Mouse (Mus musculus) kidney, embryonic 14.5 days (tissue): ENCODE data around the gene Uqcc2. TPM values are rescaled to one million over a fixed set of nuclear protein-coding genes. Genes with fewer than 3 reads are reported as not detected.

Experiments
- ATAC-seq: fragments of 200-750 bp; cut with Nextera tagmentation; 2 replicates; pipeline ENCODE4 v1.8.0; 2017; ENCODE audit warnings: moderate number of reproducible peaks, mild to moderate bottlenecking, moderate TSS enrichment, moderate library complexity; ENCODE audit not compliant: low FRiP score, low TSS enrichment
- H3K27ac ChIP-seq: fragments of 300-500 bp; sonication (generic); 2 replicates; pipeline ENCODE4 v1.5.1; 2014; ENCODE audit warnings: low read depth, mild to moderate bottlenecking, low read length, moderate library complexity, mixed read lengths
- H3K27me3 ChIP-seq: fragments of 300-500 bp; sonication (generic); 2 replicates; pipeline ENCODE4 v1.6.1; 2014; ENCODE audit warnings: mild to moderate bottlenecking, low read length; ENCODE audit not compliant: control insufficient read depth, insufficient read depth
- H3K36me3 ChIP-seq: fragments of 300-500 bp; sonication (generic); 2 replicates; pipeline ENCODE4 v1.6.1; 2014; ENCODE audit warnings: low read length, mixed read lengths; ENCODE audit not compliant: control insufficient read depth, insufficient read depth
- H3K4me1 ChIP-seq: fragments of 300-500 bp; sonication (generic); 2 replicates; pipeline ENCODE4 v1.6.1; 2014; ENCODE audit warnings: low read length, mixed read lengths; ENCODE audit not compliant: control insufficient read depth, insufficient read depth
- H3K4me2 ChIP-seq: fragments of 300-500 bp; sonication (generic); replicated peaks from 2 replicates; pipeline ENCODE4 v1.6.1; 2014; ENCODE audit warnings: low read depth, mild to moderate bottlenecking, low read length
- H3K4me3 ChIP-seq: fragments of 300-500 bp; sonication (generic); 2 replicates; pipeline ENCODE4 v1.5.1; 2014; ENCODE audit warnings: mild to moderate bottlenecking, low read length
- H3K9ac ChIP-seq: fragments of 300-500 bp; sonication (generic); 2 replicates; pipeline ENCODE4 v1.6.1; 2014; ENCODE audit warnings: low read depth, mild to moderate bottlenecking, low read length, moderate library complexity
- H3K9me3 ChIP-seq: fragments of 300-500 bp; sonication (generic); 2 replicates; pipeline ENCODE4 v1.6.1; 2016; ENCODE audit warnings: low read length; ENCODE audit not compliant: control insufficient read depth
- WGBS: fragments of 180-500 bp; shearing (Covaris S2); extraction: QIAGEN DNeasy Blood & Tissue Kit; methylation state at CpG from one replicate; pipeline ENCODE4 v1.1.7; 2014; 5-methylcytosine and 5-hydroxymethylcytosine counted together
- microRNA-seq: library from miRNA; unstranded; fragments of <30 nt; microRNA quantifications from one replicate; pipeline ENCODE4, GENCODE M21; 2016
- polyA plus RNA-seq: library from polyadenylated mRNA; unstranded; fragments of >200 nt; fragmentation: Nextera tagmentation; extraction: Ambion mirVana; gene quantifications from 2 replicates; pipeline ENCODE4 v1.2.1, GENCODE M21; 2014

Uqcc2 gene
- polyA plus RNA-seq, 1 experiment from 2014 or later: 293 TPM

DNA sequence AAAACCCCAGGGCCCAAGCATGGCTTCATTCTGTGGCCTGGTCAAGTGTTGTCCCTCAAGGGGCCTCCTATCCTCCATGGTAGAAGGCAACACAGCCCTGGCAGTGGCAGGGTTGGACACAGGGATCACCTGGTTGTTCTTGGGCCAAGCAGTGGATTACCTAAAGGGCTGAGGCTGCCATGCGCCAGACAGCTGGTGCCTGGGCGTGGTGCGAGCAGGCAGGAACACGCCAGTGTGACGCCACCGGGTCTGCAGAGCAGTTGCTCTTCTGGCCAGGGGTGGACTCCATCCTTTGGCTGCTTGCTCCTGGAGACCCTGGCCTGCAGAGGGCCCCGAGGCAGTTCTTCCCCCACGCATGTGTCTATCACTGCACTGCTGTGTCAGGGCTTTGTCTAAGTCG, 59.9 kb downstream of the Uqcc2 start:
- Histone ChIP-seq H3K9me3 (0 out of 2 replicates have a peak, but pooled peaks cover 3% of the 10 kb centered on the region), H3K9ac (no peak overlapping the region), H3K27ac (no peak overlapping the region), H3K27me3 (no peaks in the 10 kb centered on the region), H3K4me2 (no peak overlapping the region), H3K4me3 (no peak overlapping the region), H3K4me1 (peaks cover 16% of the 10 kb centered on the region), H3K36me3 (no peaks in the 10 kb centered on the region)
- 61% methylated on average over 9 of the region's 9 CpGs for WGBS
- 0 out of 2 replicates have a peak, but pooled peaks have one; percentile 20 for ATAC-seq

DNA sequence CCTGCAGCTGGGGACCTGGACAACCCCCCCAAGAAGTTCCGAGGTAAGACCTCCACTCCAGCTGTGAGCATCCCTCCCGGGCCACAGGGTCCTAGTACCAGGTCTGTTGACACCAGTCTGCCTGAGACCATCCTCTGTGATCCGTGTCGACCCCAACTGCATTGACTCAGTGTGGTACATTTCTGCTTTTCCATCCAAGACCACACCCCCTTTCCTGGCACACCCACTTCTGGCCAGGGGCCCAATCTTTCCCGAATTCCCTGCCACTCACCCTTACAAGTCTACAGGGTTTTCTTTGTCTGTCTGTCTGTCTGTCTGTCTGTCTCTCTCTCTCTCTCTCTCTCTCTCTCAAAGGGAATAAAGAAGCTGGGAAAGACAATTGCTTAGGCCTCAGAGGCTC, 60.6 kb downstream of the Uqcc2 start:
- Histone ChIP-seq H3K4me3 (no peak overlapping the region), H3K27me3 (no peaks in the 10 kb centered on the region), H3K9me3 (0 out of 2 replicates have a peak, but pooled peaks cover 3% of the 10 kb centered on the region), H3K27ac (no peak overlapping the region), H3K9ac (no peak overlapping the region), H3K4me2 (no peak overlapping the region), H3K4me1 (peaks cover 16% of the 10 kb centered on the region), H3K36me3 (no peaks in the 10 kb centered on the region)
- 63% methylated on average over 5 of the region's 5 CpGs for WGBS
- no peak for ATAC-seq

Small RNAs within 50 kb of the gene (microRNA-seq; reads per million reads assigned to microRNA genes)
- not detected for gene Mir7677

Other genes with a start within 250 kb of the Uqcc2 start
- gene Kifc5b, start 216.8 kb downstream of the Uqcc2 start, polyA plus RNA-seq: 6.9 and 11.2 TPM in 2 replicates
- 6.0 TPM in 2 replicates for gene Phf1, start 200.9 kb downstream of the Uqcc2 start, polyA plus RNA-seq
- gene Cuta, start 194.3 kb downstream of the Uqcc2 start, polyA plus RNA-seq: 164 and 182 TPM in 2 replicates
- 2.6 and 3.5 TPM in 2 replicates for gene Syngap1, start 192.7 kb downstream of the Uqcc2 start, polyA plus RNA-seq
- 6.3 and 12.8 TPM in 2 replicates for gene Zbtb9, start 160.7 kb downstream of the Uqcc2 start, polyA plus RNA-seq
- 11.1 and 16.0 TPM in 2 replicates for gene Bak1, start 104.9 kb downstream of the Uqcc2 start, polyA plus RNA-seq
- 5.3 and 9.9 TPM in 2 replicates for gene Itpr3, start 76.6 kb downstream of the Uqcc2 start, polyA plus RNA-seq
- 0.12 TPM in 1 of 2 replicates, not detected in the other for gene Ip6k3, start 33.9 kb upstream of the Uqcc2 start, polyA plus RNA-seq
- 14.5 and 15.6 TPM in 2 replicates for gene Lemd2, start 70.6 kb upstream of the Uqcc2 start, polyA plus RNA-seq